ENCODE assay signal across 8 mouse cellular contexts in the genomic region with DNA sequence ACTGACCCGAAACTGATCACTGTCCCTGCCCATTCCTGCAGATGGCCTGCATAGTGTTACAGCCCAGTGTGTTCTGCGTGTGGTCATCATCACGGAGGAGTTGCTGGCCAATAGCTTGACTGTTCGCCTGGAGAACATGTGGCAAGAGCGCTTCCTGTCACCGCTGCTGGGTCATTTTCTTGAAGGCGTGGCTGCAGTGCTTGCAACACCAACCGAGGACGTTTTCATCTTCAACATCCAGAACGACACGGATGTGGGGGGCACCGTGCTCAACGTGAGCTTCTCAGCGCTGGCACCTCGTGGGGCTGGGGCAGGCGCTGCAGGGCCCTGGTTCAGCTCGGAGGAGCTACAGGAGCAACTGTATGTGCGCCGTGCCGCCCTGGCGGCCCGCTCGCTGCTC. TPM values are rescaled to one million over a fixed set of nuclear protein-coding genes. Genes with fewer than 3 reads are reported as not detected.
DNase-seq lines count a peak whose midpoint lies in the region; ATAC-seq and TF ChIP-seq lines count a peak whose summit lies in the region.

No protein-coding gene starts in this region.

- peak overlapping the region; percentile 22; the same call in 1 of the 2 replicates for H3K9ac ChIP-seq in ES-Bruce4 (ENCODE audit: low read depth, poor library complexity, severe bottlenecking)
- peak overlapping the region; percentile 25; the same call in 1 of the 2 replicates for H3K9ac ChIP-seq in hindbrain, embryonic 16.5 days (ENCODE audit: low read depth, low read length)

- peak overlapping the region; percentile 73 for H3K4me2 ChIP-seq in hindbrain, embryonic 16.5 days (ENCODE audit: low read length)

- no peak for ATAC-seq in erythroblast, adult 5-6 weeks (replicated peaks; ENCODE audit: low FRiP score, poor library complexity, severe bottlenecking)
- ATAC-seq in hindbrain, embryonic 16.5 days, result no peak
- ATAC-seq in megakaryocyte-erythroid progenitor cell, adult 5-6 weeks (replicated peaks; ENCODE audit: low FRiP score, low TSS enrichment, poor library complexity, severe bottlenecking), result 0 out of 2 replicates have a peak, but pooled peaks have one; percentile 5

- TF ChIP-seq CTCF in ES-Bruce4 (IDR thresholded peaks at IDR 0.05; ENCODE audit: low read depth, low read length), result no peak
- TF ChIP-seq CTCF in cerebellum, adult 2 months (IDR thresholded peaks at IDR 0.05; ENCODE audit: borderline replicate concordance, insufficient read depth, low read depth, low read length), result no peak

- no peak for TF ChIP-seq EP300 in ES-Bruce4 (IDR thresholded peaks at IDR 0.05; ENCODE audit: insufficient read depth, low read depth, low read length)

- peaks cover 27% of the 10 kb centered on the region for H3K4me1 ChIP-seq in erythroblast, embryonic 14.5 days (ENCODE audit: control insufficient read depth)
- peaks cover 2% of the 10 kb centered on the region for H3K4me1 ChIP-seq in ES-Bruce4 (ENCODE audit: control insufficient read depth, insufficient read depth, low read length)
- peaks cover 40% of the 10 kb centered on the region for H3K4me1 ChIP-seq in hindbrain, embryonic 16.5 days (ENCODE audit: control insufficient read depth, insufficient read depth, low read depth, low read length)
- peaks cover 47% of the 10 kb centered on the region for H3K4me1 ChIP-seq in cerebellum, adult 2 months (ENCODE audit: control insufficient read depth, insufficient read depth, low read length)

- H3K9me3 ChIP-seq in erythroblast, embryonic 14.5 days (ENCODE audit: control insufficient read depth, low read length), result peaks cover 15% of the 10 kb centered on the region
- H3K9me3 ChIP-seq in ES-Bruce4 (replicated peaks; ENCODE audit: control insufficient read depth, insufficient read depth, low read length, poor library complexity, severe bottlenecking), result no peaks in the 10 kb centered on the region
- no peaks in the 10 kb centered on the region for H3K9me3 ChIP-seq in hindbrain, embryonic 16.5 days (ENCODE audit: control insufficient read depth, low read length)

- WGBS in hindbrain, embryonic 16.5 days, result 10% methylated on average over 22 of the region's 23 CpGs
- WGBS in cerebellum, adult 2 months, result 42% methylated on average over 23 of the region's 23 CpGs

- no peaks in the 10 kb centered on the region for H3K36me3 ChIP-seq in erythroblast, embryonic 14.5 days (ENCODE audit: control insufficient read depth)
- no peaks in the 10 kb centered on the region for H3K36me3 ChIP-seq in ES-Bruce4 (ENCODE audit: control insufficient read depth, insufficient read depth, low read length, poor library complexity, severe bottlenecking)
- H3K36me3 ChIP-seq in hindbrain, embryonic 16.5 days (ENCODE audit: control insufficient read depth, insufficient read depth, low read length), result peaks cover 51% of the 10 kb centered on the region

- TF ChIP-seq POLR2A in ES-Bruce4 (IDR thresholded peaks at IDR 0.05; ENCODE audit: insufficient read depth, low read length), result no peak
- no peak for TF ChIP-seq POLR2A in cerebellum, adult 2 months (IDR thresholded peaks at IDR 0.05; ENCODE audit: borderline replicate concordance, insufficient read depth, low read length)

- peak overlapping the region; percentile 58 for H3K4me3 ChIP-seq in erythroblast, embryonic 14.5 days (replicated peaks)
- peak overlapping the region; percentile 75 for H3K4me3 ChIP-seq in ES-Bruce4 (ENCODE audit: low read depth, low read length)
- H3K4me3 ChIP-seq in hindbrain, embryonic 16.5 days (ENCODE audit: low read length), result peak overlapping the region; percentile 36
- no peak overlapping the region for H3K4me3 ChIP-seq in cerebellum, adult 2 months (replicated peaks; ENCODE audit: insufficient read depth, low read depth, low read length)

- no peak overlapping the region for H3K27ac ChIP-seq in ES-Bruce4 (ENCODE audit: insufficient read depth, low read length)
- no peak overlapping the region for H3K27ac ChIP-seq in hindbrain, embryonic 16.5 days (ENCODE audit: low read depth, low read length)
- no peak overlapping the region for H3K27ac ChIP-seq in cerebellum, adult 2 months (ENCODE audit: insufficient read depth, low read length)

- peaks cover 84% of the 10 kb centered on the region for H3K27me3 ChIP-seq in erythroblast, embryonic 14.5 days (ENCODE audit: control insufficient read depth)
- H3K27me3 ChIP-seq in ES-Bruce4 (ENCODE audit: control insufficient read depth, insufficient read depth, low read length, poor library complexity, severe bottlenecking), result no peaks in the 10 kb centered on the region
- peaks cover 2% of the 10 kb centered on the region for H3K27me3 ChIP-seq in hindbrain, embryonic 16.5 days (replicated peaks; ENCODE audit: control insufficient read depth, insufficient read depth, low read length)
- no peaks in the 10 kb centered on the region for H3K27me3 ChIP-seq in cerebellum, adult 2 months (ENCODE audit: control insufficient read depth, insufficient read depth, low read length)

- DNase-seq in right cerebral cortex, postnatal 36 days (ENCODE audit: low spot score in 2 of 2), result no peak
- no peak for DNase-seq in cerebellum, adult 2 months
- DNase-seq in cerebellum, postnatal 10 days, result no peak

RNA-seq across cellular contexts. Expression of gene Celsr3, which starts 5.5 kb away (rescaled TPM):
- 0.01 TPM in 2 replicates for polyA plus RNA-seq in erythroblast, embryonic 14.5 days (2012)
- total RNA-seq in erythroblast, adult 5-6 weeks (2015; ENCODE audit: low replicate concordance), result 1.9 and 5.0 TPM in 2 replicates
- total RNA-seq in erythroblast, adult 5-6 weeks (2017; ENCODE audit: low replicate concordance), result 0.09 and 1.8 TPM in 2 replicates
- polyA plus RNA-seq in ES-Bruce4 (2011; ENCODE audit: insufficient read depth, insufficient read length, low read depth, missing spikeins), result 3.5 and 6.2 TPM in 2 replicates
- polyA plus RNA-seq in hindbrain, embryonic 16.5 days (2015; fragmentation: Nextera tagmentation; extraction: Ambion mirVana), result 11.6 and 12.8 TPM in 2 replicates
- total RNA-seq in megakaryocyte-erythroid progenitor cell, adult 5-6 weeks (2014; fragmentation: Nextera tagmentation), result not detected in 2 replicates
- 0.05 TPM in 1 of 2 replicates, not detected in the other for total RNA-seq in megakaryocyte-erythroid progenitor cell, adult 5-6 weeks (2017)
- 77.1 and 88.3 TPM in 2 replicates for polyA plus RNA-seq in cerebellum, adult 2 months (2012; rRNA removed)

RNA-seq across cellular contexts. Expression of gene Slc26a6, which starts 21.4 kb away (rescaled TPM):
- polyA plus RNA-seq in erythroblast, embryonic 14.5 days (2012), result 0.15 and 0.26 TPM in 2 replicates
- total RNA-seq in erythroblast, adult 5-6 weeks (2015; ENCODE audit: low replicate concordance), result 0.63 and 23.8 TPM in 2 replicates
- not detected in 2 replicates for total RNA-seq in erythroblast, adult 5-6 weeks (2017; ENCODE audit: low replicate concordance)
- 8.2 and 8.3 TPM in 2 replicates for polyA plus RNA-seq in ES-Bruce4 (2011; ENCODE audit: insufficient read depth, insufficient read length, low read depth, missing spikeins)
- polyA plus RNA-seq in hindbrain, embryonic 16.5 days (2015; fragmentation: Nextera tagmentation; extraction: Ambion mirVana), result 21.9 and 22.2 TPM in 2 replicates
- total RNA-seq in megakaryocyte-erythroid progenitor cell, adult 5-6 weeks (2014; fragmentation: Nextera tagmentation), result 5.7 and 5.8 TPM in 2 replicates
- 0.30 and 1.4 TPM in 2 replicates for total RNA-seq in megakaryocyte-erythroid progenitor cell, adult 5-6 weeks (2017)
- 22.6 and 28.2 TPM in 2 replicates for polyA plus RNA-seq in cerebellum, adult 2 months (2012; rRNA removed)

RNA-seq across cellular contexts. Expression of gene Nckipsd, which starts 23.5 kb away (rescaled TPM):
- polyA plus RNA-seq in erythroblast, embryonic 14.5 days (2012), result 0.14 and 1.5 TPM in 2 replicates
- total RNA-seq in erythroblast, adult 5-6 weeks (2015; ENCODE audit: low replicate concordance), result 2.7 and 4.2 TPM in 2 replicates
- 1.8 and 3.7 TPM in 2 replicates for total RNA-seq in erythroblast, adult 5-6 weeks (2017; ENCODE audit: low replicate concordance)
- 10.3 and 11.8 TPM in 2 replicates for polyA plus RNA-seq in ES-Bruce4 (2011; ENCODE audit: insufficient read depth, insufficient read length, low read depth, missing spikeins)
- polyA plus RNA-seq in hindbrain, embryonic 16.5 days (2015; fragmentation: Nextera tagmentation; extraction: Ambion mirVana), result 32.2 and 35.1 TPM in 2 replicates
- total RNA-seq in megakaryocyte-erythroid progenitor cell, adult 5-6 weeks (2014; fragmentation: Nextera tagmentation), result 8.6 and 12.2 TPM in 2 replicates
- total RNA-seq in megakaryocyte-erythroid progenitor cell, adult 5-6 weeks (2017), result 1.0 and 2.3 TPM in 2 replicates
- 73.9 and 76.9 TPM in 2 replicates for polyA plus RNA-seq in cerebellum, adult 2 months (2012; rRNA removed)

RNA-seq across cellular contexts. Expression of gene Ip6k2, which starts 48.0 kb away (rescaled TPM):
- polyA plus RNA-seq in erythroblast, embryonic 14.5 days (2012), result 5.9 and 7.9 TPM in 2 replicates
- total RNA-seq in erythroblast, adult 5-6 weeks (2015; ENCODE audit: low replicate concordance), result 4.2 and 20.9 TPM in 2 replicates
- 47.5 and 61.2 TPM in 2 replicates for total RNA-seq in erythroblast, adult 5-6 weeks (2017; ENCODE audit: low replicate concordance)
- 37.4 and 39.5 TPM in 2 replicates for polyA plus RNA-seq in ES-Bruce4 (2011; ENCODE audit: insufficient read depth, insufficient read length, low read depth, missing spikeins)
- 178 and 185 TPM in 2 replicates for polyA plus RNA-seq in hindbrain, embryonic 16.5 days (2015; fragmentation: Nextera tagmentation; extraction: Ambion mirVana)
- total RNA-seq in megakaryocyte-erythroid progenitor cell, adult 5-6 weeks (2014; fragmentation: Nextera tagmentation), result 29.8 and 36.7 TPM in 2 replicates
- total RNA-seq in megakaryocyte-erythroid progenitor cell, adult 5-6 weeks (2017), result 31.3 and 48.7 TPM in 2 replicates
- polyA plus RNA-seq in cerebellum, adult 2 months (2012; rRNA removed), result 162 and 168 TPM in 2 replicates
